Mouse (Mus musculus) liver, postnatal 0 days (tissue): ENCODE data around the gene Nptn.

Experiments
- CTCF ChIP-seq: sonication (generic); IDR thresholded peaks from 2 replicates; pipeline ENCODE4 v1.5.1; 2016; ENCODE audit warnings: antibody characterized with exemption, low read depth
- EP300 ChIP-seq: IDR thresholded peaks from 2 replicates; pipeline ENCODE4 v1.6.1; 2016; ENCODE audit warnings: antibody characterized with exemption, low read depth, mild to moderate bottlenecking

GRCm38 (mm10) chr9:58533322-58533721, 48.7 kb upstream of the Nptn start:
- TF ChIP-seq CTCF (no peak), EP300 (no peak)
